Mouse (Mus musculus): ENCODE results near the gene Hist2h3b. TPM values are rescaled to one million over a fixed set of nuclear protein-coding genes. Genes with fewer than 3 reads are reported as not detected.

Gene Hist2h3b
- polyA plus RNA-seq, 1 experiment from 2014 or later, result 23.1 TPM

DNA sequence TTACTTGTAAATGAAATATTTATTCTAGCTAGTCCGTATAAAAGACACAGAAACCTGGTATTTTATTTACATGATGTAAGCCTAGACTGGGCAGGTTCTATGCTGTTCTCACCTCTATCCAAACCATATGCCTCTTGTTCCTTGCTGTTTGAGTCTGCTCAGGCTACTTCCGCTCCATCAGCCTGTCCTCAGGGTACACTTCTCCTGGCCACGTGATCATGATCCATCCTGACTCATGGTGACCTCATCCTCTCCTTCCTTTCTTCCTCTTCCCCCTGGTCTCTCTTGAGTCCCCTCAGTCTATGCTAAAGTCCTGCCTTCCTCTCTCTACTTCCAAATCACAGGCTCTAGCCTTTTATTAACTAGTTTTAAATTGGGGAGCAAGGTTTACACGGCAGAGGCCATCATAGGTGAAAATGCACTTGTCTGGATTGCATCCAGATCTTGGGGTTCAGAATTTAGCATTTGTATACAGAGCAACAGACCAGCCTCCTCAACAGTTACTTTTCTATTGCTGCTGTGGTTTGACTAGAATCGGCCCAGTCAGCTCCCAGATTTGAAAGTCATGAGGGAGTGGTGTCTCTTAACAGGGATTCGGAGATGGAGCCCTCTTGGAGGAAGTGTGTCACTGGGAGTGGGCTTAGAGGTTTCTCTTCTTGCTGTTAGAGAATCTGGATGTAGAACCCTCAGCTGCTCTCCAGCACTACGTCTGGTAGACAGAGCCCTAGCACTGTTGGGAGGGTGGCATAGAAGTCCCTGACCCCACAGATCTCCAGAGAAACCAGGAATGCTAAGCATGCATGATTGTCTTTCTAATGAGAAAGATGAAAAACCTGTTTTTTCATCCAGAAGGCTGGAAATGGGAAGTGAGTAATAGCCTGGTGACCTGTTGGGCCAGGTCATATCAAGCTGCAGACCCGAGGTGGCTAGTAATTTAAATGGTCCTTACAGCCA lies 41.5 kb upstream of the Hist2h3b start:
- no peak overlapping the region for H3K9ac ChIP-seq (replicated peaks; ENCODE audit: low read depth, low read length)
- no peak overlapping the region for H3K4me2 ChIP-seq (ENCODE audit: low read length)
- ATAC-seq, result no peak
- WGBS, result 75% methylated on average over 8 of the region's 8 CpGs
- H3K4me1 ChIP-seq (replicated peaks; ENCODE audit: control insufficient read depth, insufficient read depth, low read length), result peaks cover 11% of the 10 kb centered on the region
- H3K36me3 ChIP-seq (ENCODE audit: control insufficient read depth, insufficient read depth), result no peaks in the 10 kb centered on the region
- H3K27me3 ChIP-seq (replicated peaks; ENCODE audit: control insufficient read depth, insufficient read depth, low read length), result no peaks in the 10 kb centered on the region
- no peak overlapping the region for H3K4me3 ChIP-seq (replicated peaks; ENCODE audit: low read length)
- H3K9me3 ChIP-seq (ENCODE audit: control insufficient read depth, low read length), result no peaks in the 10 kb centered on the region
- H3K27ac ChIP-seq (ENCODE audit: low read length), result no peak overlapping the region

DNA sequence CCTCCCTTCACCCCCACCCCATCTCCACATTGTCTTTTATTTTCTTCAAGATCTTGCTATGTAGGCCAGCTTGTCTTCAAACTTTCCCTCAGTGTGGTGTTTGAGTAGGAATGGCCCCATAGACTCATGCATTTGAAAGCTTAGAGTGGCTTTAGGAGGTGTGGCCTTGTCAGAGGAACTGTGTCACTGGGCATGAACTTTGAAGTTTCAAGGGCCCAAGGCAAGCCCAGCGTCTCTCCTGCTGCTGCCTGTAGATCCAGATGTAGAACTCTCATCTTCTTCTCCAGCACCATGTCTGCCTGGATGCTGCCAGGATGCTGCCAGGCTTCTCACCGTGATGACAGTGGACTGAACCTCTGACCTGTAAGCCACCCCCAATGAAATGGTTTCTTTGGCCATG lies 39.6 kb upstream of the Hist2h3b start:
- H3K9ac ChIP-seq (replicated peaks; ENCODE audit: low read depth, low read length), result no peak overlapping the region
- H3K9me3 ChIP-seq (ENCODE audit: control insufficient read depth, low read length), result no peaks in the 10 kb centered on the region
- no peak overlapping the region for H3K4me2 ChIP-seq (ENCODE audit: low read length)
- no peak for ATAC-seq
- H3K4me1 ChIP-seq (replicated peaks; ENCODE audit: control insufficient read depth, insufficient read depth, low read length), result peaks cover 6% of the 10 kb centered on the region
- H3K36me3 ChIP-seq (ENCODE audit: control insufficient read depth, insufficient read depth), result no peaks in the 10 kb centered on the region
- H3K4me3 ChIP-seq (replicated peaks; ENCODE audit: low read length), result no peak overlapping the region
- WGBS, result 84% methylated on average over 2 of the region's 2 CpGs
- no peak overlapping the region for H3K27ac ChIP-seq (ENCODE audit: low read length)
- no peaks in the 10 kb centered on the region for H3K27me3 ChIP-seq (replicated peaks; ENCODE audit: control insufficient read depth, insufficient read depth, low read length)

DNA sequence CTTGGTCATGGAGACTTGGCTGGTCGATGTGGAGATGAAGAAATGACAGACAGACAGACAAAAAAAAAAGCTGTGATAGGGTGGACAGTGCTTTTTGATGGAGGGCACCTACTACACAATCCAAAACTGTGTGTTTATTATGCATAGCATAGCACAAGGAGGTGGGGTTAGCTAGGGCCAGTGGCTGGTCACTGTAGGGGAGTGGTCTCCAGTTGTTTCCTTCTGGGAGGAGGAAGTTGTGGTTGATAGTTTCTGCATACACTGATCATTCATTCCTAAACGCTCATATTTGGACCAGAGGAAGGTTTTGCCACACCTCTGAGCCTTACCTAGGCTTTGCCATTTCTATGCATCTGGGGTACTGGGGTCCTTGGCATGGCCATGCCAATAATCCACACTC lies 38.0 kb upstream of the Hist2h3b start:
- Histone ChIP-seq H3K27me3 (replicated peaks; ENCODE audit: control insufficient read depth, insufficient read depth, low read length) (no peaks in the 10 kb centered on the region), H3K27ac (ENCODE audit: low read length) (no peak overlapping the region), H3K36me3 (ENCODE audit: control insufficient read depth, insufficient read depth) (no peaks in the 10 kb centered on the region), H3K4me3 (replicated peaks; ENCODE audit: low read length) (no peak overlapping the region), H3K9me3 (ENCODE audit: control insufficient read depth, low read length) (no peaks in the 10 kb centered on the region), H3K4me2 (ENCODE audit: low read length) (no peak overlapping the region), H3K9ac (replicated peaks; ENCODE audit: low read depth, low read length) (no peak overlapping the region), H3K4me1 (replicated peaks; ENCODE audit: control insufficient read depth, insufficient read depth, low read length) (peaks cover 6% of the 10 kb centered on the region; the same call in 1 of the 2 replicates)
- ATAC-seq, result no peak
- WGBS, result 85% methylated on average over 2 of the region's 2 CpGs

DNA sequence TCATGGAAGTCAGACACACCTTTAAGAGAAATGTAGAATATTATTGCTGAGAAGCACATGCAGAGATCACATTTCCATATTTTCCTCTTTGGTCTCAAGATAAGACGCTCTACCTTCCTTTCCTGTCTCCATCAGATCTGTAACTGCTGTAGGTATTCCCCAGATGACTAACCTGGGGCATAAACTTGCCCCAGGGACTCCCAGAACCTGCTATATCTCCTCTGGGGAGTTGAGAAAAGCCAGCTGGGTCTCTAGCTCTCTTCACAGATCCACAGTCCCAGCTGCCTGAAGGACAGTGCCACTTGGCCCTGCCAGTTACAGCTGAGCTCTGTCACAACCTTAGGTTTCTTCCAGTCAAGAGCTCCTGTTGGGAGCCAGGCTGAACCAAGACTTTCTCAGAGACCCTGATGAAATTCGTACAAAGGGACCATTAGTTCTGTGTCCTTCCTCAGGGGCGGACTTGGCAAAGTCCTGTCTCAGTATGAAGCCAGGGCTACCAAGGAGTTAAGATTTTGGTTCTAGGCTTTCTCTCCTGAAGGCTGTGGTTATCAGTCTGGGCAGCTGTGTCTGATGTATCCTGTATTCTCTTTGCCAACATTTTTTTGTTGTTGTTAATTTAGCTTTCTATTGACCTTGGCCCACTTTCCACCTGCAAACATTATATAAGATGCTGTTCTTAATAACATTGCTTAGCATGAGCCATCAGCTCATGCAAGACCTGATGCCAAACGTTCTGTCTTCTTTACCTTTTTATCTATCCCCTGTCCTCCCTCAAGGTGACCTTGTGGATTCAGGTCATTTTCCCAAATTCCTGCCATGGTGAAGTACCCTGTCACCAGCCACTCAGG lies 37.3 kb upstream of the Hist2h3b start:
- Histone ChIP-seq H3K4me2 (ENCODE audit: low read length) (no peak overlapping the region), H3K9ac (replicated peaks; ENCODE audit: low read depth, low read length) (no peak overlapping the region), H3K27me3 (replicated peaks; ENCODE audit: control insufficient read depth, insufficient read depth, low read length) (no peaks in the 10 kb centered on the region), H3K27ac (ENCODE audit: low read length) (no peak overlapping the region), H3K9me3 (ENCODE audit: control insufficient read depth, low read length) (no peaks in the 10 kb centered on the region), H3K4me3 (replicated peaks; ENCODE audit: low read length) (no peak overlapping the region), H3K36me3 (ENCODE audit: control insufficient read depth, insufficient read depth) (no peaks in the 10 kb centered on the region), H3K4me1 (replicated peaks; ENCODE audit: control insufficient read depth, insufficient read depth, low read length) (peaks cover under 1% of the 10 kb centered on the region; the same call in 1 of the 2 replicates)
- 76% methylated on average over 4 of the region's 4 CpGs for WGBS
- no peak for ATAC-seq

DNA sequence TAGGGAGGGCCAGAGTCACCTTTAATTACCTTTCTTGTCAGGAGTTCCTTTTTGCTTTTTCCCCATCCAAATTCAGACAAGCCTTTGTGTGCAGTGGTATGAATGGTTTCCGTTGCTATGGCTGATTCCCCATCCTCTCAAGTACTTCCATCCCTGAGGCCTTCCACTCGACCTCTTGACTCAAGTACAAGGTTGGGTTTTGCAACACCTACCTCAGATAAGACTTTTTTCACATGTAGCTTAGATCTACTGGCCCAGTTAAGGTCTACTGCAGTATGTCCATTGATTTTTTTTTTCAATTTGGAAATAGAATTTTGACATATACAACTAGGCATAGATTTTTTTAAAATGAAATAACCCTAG lies 36.7 kb upstream of the Hist2h3b start:
- H3K4me2 ChIP-seq (ENCODE audit: low read length), result no peak overlapping the region
- no peaks in the 10 kb centered on the region for H3K27me3 ChIP-seq (replicated peaks; ENCODE audit: control insufficient read depth, insufficient read depth, low read length)

DNA sequence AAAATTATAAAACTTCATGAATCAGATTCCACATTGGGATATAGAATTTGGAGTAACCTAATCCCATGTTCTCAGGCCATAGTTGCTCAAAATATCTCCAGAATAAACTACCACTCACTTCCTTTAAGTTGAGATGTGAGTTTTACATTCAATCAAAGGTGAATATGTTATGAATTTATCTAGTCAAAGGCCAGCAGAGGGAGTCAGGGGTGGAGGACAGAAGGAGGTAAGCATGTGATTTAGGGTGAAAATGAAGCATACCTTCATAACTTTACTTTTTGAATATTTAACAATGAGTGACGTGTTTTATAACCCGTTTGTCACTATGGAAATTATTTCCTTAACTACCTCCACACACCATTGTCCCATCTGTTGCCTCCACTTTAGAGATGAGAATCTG lies 33.5 kb upstream of the Hist2h3b start:
- Histone ChIP-seq H3K27me3 (replicated peaks; ENCODE audit: control insufficient read depth, insufficient read depth, low read length) (no peaks in the 10 kb centered on the region), H3K36me3 (ENCODE audit: control insufficient read depth, insufficient read depth) (no peaks in the 10 kb centered on the region), H3K4me2 (ENCODE audit: low read length) (no peak overlapping the region), H3K9ac (replicated peaks; ENCODE audit: low read depth, low read length) (no peak overlapping the region), H3K4me3 (replicated peaks; ENCODE audit: low read length) (no peak overlapping the region), H3K4me1 (replicated peaks; ENCODE audit: control insufficient read depth, insufficient read depth, low read length) (peaks cover 13% of the 10 kb centered on the region), H3K27ac (ENCODE audit: low read length) (no peak overlapping the region), H3K9me3 (ENCODE audit: control insufficient read depth, low read length) (no peaks in the 10 kb centered on the region)
- 91% methylated on average over 2 of the region's 2 CpGs for WGBS
- no peak for ATAC-seq

More for the DNA sequence above, 36.7 kb upstream of the Hist2h3b start:
- H3K4me3 ChIP-seq (replicated peaks; ENCODE audit: low read length), result no peak overlapping the region
- no peak for ATAC-seq
- no peak overlapping the region for H3K9ac ChIP-seq (replicated peaks; ENCODE audit: low read depth, low read length)
- no peak overlapping the region for H3K27ac ChIP-seq (ENCODE audit: low read length)
- 47% methylated on average over 2 of the region's 2 CpGs for WGBS
- H3K36me3 ChIP-seq (ENCODE audit: control insufficient read depth, insufficient read depth), result no peaks in the 10 kb centered on the region
- no peaks in the 10 kb centered on the region for H3K4me1 ChIP-seq (replicated peaks; ENCODE audit: control insufficient read depth, insufficient read depth, low read length)
- H3K9me3 ChIP-seq (ENCODE audit: control insufficient read depth, low read length), result no peaks in the 10 kb centered on the region

DNA sequence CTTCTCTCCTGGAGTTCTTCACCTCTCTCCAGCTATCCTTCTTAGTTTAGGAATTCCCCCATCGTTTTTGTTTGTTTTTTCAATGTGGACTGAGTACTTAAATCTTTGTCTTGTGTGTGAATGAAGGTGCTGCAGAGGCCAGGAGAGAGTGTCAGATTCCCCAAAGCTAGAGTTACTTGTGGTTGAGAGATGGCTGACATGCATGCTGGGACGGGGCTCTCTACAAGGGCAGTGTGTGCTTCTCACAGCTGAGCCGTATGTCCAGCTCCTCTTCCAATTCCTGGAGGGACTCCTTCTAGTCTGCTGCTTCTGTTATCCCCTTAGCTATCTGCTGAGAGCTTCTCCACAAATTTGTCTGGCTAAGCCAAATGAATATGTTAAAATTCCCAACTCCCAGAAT lies 32.6 kb upstream of the Hist2h3b start:
- H3K4me3 ChIP-seq (replicated peaks; ENCODE audit: low read length), result no peak overlapping the region
- H3K36me3 ChIP-seq (ENCODE audit: control insufficient read depth, insufficient read depth), result no peaks in the 10 kb centered on the region
- H3K4me1 ChIP-seq (replicated peaks; ENCODE audit: control insufficient read depth, insufficient read depth, low read length), result peaks cover 15% of the 10 kb centered on the region
- H3K27ac ChIP-seq (ENCODE audit: low read length), result no peak overlapping the region
- H3K9me3 ChIP-seq (ENCODE audit: control insufficient read depth, low read length), result no peaks in the 10 kb centered on the region
- no peak overlapping the region for H3K4me2 ChIP-seq (ENCODE audit: low read length)
- H3K27me3 ChIP-seq (replicated peaks; ENCODE audit: control insufficient read depth, insufficient read depth, low read length), result no peaks in the 10 kb centered on the region
- WGBS, result 71% methylated on average over 3 of the region's 3 CpGs
- no peak overlapping the region for H3K9ac ChIP-seq (replicated peaks; ENCODE audit: low read depth, low read length)
- no peak for ATAC-seq

DNA sequence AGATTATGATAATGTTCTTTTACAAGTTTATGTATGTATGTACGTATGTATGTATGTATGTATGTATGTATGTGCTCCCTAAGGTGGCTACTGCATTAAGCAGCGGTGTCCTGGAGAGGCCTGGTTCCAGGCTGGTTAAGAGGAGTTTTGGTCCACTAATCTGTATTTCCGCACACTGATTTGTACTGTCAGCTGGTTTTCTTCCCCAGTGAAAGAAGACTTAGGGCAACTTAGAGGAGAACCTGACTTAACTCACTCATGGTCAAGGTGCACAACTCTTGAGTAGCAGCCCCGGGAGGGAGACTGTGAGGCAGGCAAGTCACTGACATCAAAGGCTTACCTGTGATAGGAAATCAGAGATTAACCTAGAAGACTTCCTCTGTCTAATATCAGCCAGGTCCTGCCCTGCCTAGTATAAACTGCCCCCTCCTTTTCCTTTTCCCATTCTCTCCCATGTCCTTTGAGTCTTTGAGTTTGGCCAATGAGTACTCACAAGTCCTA lies 31.6 kb upstream of the Hist2h3b start:
- ATAC-seq, result no peak

DNA sequence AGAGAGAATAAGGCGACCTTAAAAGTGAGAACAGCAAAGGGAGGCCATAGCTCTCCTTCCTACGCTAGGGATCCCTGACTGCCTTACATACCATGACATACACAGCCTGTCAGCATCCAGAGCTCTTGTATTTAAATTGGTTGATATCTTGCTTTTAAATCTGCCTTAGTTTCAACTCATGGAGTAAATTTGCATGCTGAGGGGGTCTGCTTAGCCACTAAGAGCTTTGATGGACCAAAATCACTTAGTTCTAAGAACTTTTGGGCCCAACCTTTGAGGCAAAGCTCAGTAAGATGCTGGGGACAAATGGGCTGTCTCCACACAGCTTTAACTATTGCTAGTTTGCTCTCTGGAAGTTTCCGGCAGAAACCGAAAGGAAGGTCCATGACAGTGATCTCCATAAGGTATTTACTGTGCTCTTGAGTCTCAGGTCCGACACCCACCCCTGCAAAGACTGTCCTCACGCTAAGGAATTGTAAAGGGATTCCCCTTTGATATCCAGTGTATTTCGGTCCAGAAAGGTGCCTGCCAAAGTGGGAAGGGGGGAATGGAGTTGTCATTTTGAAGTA lies 31.0 kb upstream of the Hist2h3b start:
- no peaks in the 10 kb centered on the region for H3K9me3 ChIP-seq (ENCODE audit: control insufficient read depth, low read length)
- no peaks in the 10 kb centered on the region for H3K36me3 ChIP-seq (ENCODE audit: control insufficient read depth, insufficient read depth)
- H3K9ac ChIP-seq (replicated peaks; ENCODE audit: low read depth, low read length), result peak overlapping the region; percentile 41; the same call in 1 of the 2 replicates
- no peak for ATAC-seq
- H3K4me1 ChIP-seq (replicated peaks; ENCODE audit: control insufficient read depth, insufficient read depth, low read length), result peaks cover 16% of the 10 kb centered on the region
- H3K27ac ChIP-seq (ENCODE audit: low read length), result no peak overlapping the region
- H3K27me3 ChIP-seq (replicated peaks; ENCODE audit: control insufficient read depth, insufficient read depth, low read length), result no peaks in the 10 kb centered on the region
- H3K4me3 ChIP-seq (replicated peaks; ENCODE audit: low read length), result peak overlapping the region; percentile 40
- peak overlapping the region; percentile 48 for H3K4me2 ChIP-seq (ENCODE audit: low read length)
- WGBS, result 17% methylated on average over 7 of the region's 7 CpGs

More for the DNA sequence above, 31.6 kb upstream of the Hist2h3b start:
- Histone ChIP-seq H3K27me3 (replicated peaks; ENCODE audit: control insufficient read depth, insufficient read depth, low read length) (no peaks in the 10 kb centered on the region), H3K4me3 (replicated peaks; ENCODE audit: low read length) (peak overlapping the region; percentile 40; the same call in 1 of the 2 replicates), H3K36me3 (ENCODE audit: control insufficient read depth, insufficient read depth) (no peaks in the 10 kb centered on the region), H3K9me3 (ENCODE audit: control insufficient read depth, low read length) (no peaks in the 10 kb centered on the region), H3K4me1 (replicated peaks; ENCODE audit: control insufficient read depth, insufficient read depth, low read length) (peaks cover 16% of the 10 kb centered on the region), H3K9ac (replicated peaks; ENCODE audit: low read depth, low read length) (no peak overlapping the region), H3K4me2 (ENCODE audit: low read length) (peak overlapping the region; percentile 48), H3K27ac (ENCODE audit: low read length) (no peak overlapping the region)
- 84% methylated on average over 4 of the region's 4 CpGs for WGBS
